Mouse (Mus musculus) adrenal gland (tissue): Measurements from ENCODE around the gene Secisbp2.

ENCODE experiments used
- intact Hi-C: fragments of 180-260 bp; cut with DNase I; formaldehyde crosslinking; loops from one replicate; pipeline ENCODE4 v1.15.1; 2025

Secisbp2 gene

DNA sequence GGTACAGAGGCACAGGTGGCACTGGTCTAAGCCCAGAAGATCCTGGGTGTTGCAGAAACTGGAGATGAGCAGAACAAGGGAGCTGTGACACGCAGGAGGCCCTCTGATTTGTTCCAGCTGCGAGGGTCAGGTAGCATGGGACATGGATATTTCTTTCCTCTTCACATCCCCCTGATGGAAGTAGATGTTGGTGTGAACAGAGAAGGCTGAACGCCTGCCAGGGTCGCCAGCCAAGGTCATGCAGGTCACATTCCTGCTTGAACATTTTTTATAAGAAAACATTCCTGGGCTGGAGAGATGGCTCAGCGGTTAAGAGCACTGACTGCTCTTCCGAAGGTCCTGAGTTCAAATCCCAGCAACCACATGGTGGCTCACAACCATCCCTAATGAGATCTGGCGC is 75.9 kb downstream of the Secisbp2 start:
- intact Hi-C loops: loop anchor here (10.0 kb wide), 1 partner anchor 57 kb away; no protein-coding TSS in a partner anchor

DNA sequence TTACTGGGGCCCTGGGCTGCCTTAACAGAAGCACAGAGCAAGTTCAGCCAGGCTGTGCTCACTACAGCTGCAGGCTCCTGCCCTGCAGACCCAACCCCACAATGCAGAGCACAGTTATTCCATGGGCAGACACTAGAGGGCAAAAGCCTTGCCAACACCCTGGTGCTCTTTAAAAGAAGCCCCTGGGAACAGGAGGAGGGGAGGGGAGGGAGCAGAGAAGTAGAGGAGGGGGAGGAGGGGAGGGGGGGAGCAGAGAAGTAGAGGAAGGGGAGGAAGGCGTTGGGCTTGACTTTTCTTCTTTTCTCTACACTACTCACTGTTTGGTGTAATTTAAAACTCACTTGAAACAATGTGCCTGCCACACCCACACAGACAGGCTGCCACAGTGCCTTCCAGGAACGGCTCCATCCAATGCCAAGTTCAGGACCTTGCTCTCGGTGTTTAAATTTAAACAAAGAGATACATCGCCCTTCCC is 78.4 kb downstream of the Secisbp2 start:
- intact Hi-C loops: loop anchor here (10.0 kb wide), 1 partner anchor 55 kb away; no protein-coding TSS in a partner anchor

DNA sequence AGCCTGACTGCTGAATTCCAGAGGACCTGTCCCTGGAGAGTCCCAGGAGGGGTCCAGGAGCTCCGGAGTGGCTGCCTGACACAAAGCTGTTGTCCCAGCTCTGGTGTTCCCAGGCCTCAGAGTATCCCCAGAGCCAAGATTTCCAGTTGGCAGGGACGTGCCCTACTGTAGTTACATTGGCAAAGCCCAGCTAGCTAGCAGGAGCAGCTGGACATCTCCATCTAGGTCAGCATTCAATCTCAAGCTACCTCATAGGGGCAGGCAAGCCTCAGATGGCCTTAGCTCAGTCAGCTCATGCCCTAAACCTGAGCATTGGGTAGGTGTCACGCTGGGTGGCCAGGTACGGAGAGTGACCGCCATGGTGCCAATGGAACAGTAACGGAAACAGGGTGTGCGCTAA is 80.0 kb downstream of the Secisbp2 start:
- intact Hi-C loops: no loop called here

DNA sequence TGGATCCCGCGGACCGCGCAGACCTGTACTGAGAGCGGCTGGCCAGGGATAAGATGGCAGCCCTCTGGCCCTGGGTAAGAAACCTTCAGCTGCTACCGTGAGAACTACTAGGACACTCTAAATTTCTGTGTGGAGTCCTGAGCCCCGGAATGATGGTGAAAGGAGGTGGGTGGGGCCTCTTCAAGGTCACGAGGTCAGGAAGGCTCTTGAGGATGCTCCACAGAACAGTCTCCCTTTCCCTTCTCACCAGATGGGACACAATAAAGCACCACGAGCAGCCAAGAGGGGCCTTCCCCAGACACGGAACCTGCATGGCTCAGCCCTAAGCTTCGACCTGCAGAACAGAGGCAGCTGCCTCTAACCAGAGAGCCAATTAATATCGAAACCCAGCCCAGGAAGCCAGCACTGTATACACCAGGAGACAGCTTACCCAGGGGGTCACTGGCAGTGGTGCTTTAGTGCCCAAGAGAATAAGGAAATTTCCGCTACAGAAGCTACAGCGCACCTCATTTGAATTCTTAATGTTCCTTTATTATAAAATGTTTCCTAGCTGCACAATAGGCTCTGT is 80.7 kb downstream of the Secisbp2 start:
- intact Hi-C loops: no loop called here
